Mouse (Mus musculus) liver, postnatal 0 days (tissue): ENCODE measurements at regions not wholly inside any gene's neighbourhood (a gene's known extent, or its start where the extent isn't known, plus 50 kb on each side); places are given as distances from the start of the nearest gene placed in this dataset.

Experiments
- CTCF ChIP-seq: sonication (generic); IDR thresholded peaks from 2 replicates; pipeline ENCODE4 v1.5.1; 2016; ENCODE audit warnings: antibody characterized with exemption, low read depth
- EP300 ChIP-seq: IDR thresholded peaks from 2 replicates; pipeline ENCODE4 v1.6.1; 2016; ENCODE audit warnings: antibody characterized with exemption, low read depth, mild to moderate bottlenecking

DNA sequence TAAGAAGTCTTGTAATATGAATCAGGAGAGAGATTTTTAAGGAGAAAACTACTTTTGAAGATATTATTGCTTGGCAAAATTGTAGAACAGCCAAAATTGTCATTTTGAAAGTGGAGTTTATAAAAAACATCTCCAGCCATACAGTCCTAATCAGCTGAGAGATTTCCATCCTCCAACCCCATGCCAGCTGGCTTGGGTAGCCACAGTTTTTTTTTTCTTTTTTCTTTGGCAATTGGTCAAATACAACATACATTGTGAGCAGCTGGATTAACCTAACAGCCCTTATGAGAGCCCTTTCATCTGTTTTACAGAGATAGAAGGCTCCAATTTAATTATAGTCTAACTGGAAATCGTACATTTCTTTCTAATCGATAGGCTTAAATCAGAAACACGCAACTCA, 235.3 kb downstream of the 1700129C05Rik start:
- TF ChIP-seq EP300 (no peak), CTCF (no peak)
